Mouse (Mus musculus): ENCODE measurements around the gene Cdc73.
"Not testable (repeated sequence)": the region's sequence is repeated elsewhere in the genome, so short reads cannot be mapped to it uniquely, and the experiment has no call there.

Gene Cdc73

DNA sequence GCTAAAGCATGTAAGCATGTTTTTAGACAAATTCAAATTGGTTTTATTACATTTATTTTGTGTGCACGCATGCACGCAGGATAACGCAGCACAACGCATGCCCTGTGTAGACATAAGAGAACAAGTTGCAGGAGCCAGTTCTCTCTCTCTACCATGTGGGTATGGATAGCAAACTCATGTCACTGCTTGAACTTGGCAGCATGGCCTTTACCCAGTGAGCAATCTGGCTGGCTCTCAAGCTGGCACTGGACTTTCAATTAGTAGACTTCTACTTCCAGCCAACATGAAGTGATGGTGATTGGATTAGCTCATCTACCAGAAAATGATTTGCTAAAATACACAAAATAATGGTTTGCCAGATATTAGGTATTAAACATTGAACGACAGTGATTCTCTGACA lies 21.6 kb downstream of the Cdc73 start:
- in situ Hi-C loops (cut with MboI, MseI) = no loop called here

DNA sequence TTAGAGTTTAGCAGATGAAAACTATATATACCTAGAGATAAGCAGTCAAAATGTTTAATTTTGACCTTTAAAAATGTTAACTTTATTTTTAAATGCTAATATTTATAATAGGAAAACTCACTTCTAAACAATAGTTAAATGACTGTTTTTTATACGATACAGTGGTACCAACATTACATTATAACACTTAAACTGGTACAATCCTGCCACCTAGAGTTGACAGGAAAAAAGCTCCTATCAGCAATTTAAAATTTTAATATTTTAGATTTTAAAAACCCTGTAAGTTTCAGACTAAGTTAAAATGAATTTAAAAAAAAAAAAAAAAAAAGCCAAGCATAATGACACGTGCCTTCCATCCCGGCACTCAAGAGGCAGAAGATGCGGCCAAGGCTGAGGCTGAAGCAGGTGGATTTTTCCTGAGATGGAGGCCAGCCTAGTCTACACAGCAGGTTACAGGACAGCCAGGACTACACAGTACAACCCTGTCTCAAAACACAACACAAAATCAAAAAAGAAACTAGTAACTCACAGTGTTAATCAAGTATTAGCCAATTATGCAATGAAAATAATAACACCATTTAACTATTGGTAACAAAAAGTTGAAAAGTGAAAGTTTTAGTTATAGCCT lies 26.8 kb downstream of the Cdc73 start:
- in situ Hi-C loops (cut with MboI, MseI) = no loop called here

DNA sequence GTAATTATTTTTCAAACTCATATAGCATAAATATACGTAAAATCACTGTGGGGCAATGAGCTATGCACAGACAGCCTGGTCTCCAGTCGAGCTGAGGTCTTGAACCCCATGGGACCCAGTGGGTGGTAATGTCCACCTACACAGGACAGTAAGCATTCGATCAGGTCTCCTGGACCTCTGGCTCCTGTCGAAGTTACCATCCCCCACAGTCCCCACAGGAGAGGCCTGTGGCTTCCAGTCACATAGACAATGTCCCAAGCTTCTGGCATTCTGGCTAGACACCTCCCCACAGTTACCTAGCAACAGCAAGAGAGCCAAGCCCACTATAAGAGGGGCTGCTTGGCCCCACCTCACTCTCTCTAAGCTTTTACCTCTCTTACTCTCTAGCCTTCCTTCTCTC lies 37.9 kb downstream of the Cdc73 start:
- in situ Hi-C loops (cut with MboI, MseI) = not testable (repeated sequence)

DNA sequence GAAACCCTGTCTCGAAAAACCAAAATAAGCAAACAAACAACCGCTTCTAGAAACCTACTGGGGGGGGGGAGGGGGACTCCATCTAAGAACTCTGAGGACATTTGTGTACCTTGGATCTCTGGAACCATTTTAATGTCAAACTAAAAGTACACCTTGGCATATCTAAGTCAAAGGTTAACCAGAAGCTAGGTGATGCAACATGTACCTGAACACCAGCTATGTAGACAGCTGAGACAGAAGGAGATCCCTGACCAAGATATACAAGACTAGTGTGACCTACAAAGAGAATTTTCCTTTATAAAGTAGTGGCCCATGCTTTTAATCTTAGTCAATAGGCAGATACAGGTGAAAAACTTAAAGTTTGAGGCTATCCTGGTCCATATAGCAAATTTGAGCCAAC lies 39.5 kb downstream of the Cdc73 start:
- in situ Hi-C loops (cut with MboI, MseI) = no loop called here

DNA sequence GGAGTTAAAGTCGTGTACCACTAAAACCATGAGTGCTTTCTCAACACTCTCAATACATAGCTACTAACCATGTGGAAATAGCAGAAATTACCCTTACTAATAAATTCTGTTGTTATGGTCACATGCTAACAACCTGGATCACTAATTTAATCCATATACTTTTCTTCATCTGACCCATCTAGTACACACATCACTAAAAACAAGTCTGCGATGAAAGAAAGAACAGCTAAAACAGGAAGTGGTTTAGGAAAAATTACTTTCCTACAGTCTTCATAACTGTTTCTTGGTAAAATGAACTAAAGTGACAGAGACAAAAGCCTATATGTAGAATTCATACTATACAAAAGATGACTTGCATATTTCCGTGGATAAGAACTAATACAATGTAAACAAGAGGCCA lies 49.0 kb downstream of the Cdc73 start:
- in situ Hi-C loops (cut with MboI, MseI) = no loop called here

DNA sequence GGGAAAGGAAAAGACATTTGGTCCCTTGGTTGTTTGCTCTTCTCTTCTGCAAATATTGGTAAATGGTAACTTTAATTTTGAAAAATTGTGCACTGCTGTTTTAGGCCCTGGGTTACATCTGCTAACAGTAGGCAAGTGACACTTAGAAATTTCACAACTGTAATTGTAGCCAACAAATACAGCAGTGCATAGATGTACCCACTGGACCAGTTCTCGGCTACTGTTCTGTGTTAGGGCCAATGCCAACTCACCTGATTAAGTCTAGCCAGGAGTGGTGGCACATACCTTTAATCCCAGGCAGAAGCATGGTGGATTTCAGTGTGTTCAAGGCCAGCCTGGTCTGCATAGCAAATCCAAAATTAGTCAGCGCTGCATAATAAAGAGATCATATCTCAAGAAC lies 52.4 kb downstream of the Cdc73 start:
- in situ Hi-C loops (cut with MboI, MseI) = no loop called here

DNA sequence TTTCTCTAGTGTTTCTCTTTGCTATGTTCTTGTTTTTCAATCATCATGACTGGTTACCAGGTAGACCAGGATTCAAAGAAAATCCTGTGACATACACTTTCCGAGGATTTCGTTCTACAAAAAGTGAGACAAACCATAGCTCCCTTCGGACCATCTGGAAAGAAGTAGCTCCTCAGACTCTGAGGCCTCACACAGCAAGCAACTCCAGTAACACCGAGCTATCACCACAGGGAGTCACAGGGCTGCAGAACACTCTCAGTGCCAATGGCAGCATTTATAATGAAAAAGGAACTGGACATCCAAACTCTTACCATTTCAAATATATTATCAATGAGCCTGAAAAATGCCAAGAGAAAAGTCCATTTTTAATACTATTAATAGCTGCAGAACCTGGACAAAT lies 56.5 kb downstream of the Cdc73 start:
- in situ Hi-C loops (cut with MboI, MseI) = no loop called here

DNA sequence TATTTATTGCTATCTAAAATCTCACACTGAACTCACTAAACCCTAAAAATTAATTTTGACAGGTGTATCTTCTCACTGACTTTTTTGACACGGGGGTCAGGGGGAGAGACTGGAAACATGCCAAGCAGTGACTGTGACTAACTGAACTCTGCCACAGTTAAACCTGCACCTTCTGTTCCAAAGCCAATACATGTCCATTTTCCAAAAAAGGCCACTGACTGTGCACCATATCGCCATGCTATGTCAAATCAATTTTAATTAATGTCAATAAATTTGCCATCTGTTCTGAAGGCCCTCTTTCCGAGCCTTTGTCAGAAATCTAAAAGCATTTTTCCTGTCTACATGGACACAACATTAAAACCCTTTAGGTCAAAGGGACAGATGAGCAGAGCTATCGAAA lies 57.3 kb downstream of the Cdc73 start:
- in situ Hi-C loops (cut with MboI, MseI) = no loop called here

DNA sequence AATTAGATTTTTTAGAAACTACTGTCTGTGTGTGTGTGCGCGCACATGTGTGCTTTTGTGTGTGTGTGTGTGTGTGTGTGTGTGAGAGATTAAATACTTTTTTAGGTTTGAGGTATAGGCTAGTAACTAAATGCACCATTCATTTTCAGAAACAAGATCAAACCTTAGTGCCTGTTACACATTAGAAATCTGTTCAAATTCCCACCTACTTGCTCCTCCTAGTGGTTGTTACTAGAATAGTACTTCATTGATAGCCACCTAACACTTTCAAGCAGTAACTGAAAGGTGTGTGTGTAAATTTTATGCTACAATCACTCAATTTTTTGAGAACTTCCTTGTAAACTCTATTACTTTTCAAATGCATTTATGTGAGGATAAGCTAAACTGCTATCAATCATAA lies 58.5 kb downstream of the Cdc73 start:
- in situ Hi-C loops (cut with MboI, MseI) = no loop called here

DNA sequence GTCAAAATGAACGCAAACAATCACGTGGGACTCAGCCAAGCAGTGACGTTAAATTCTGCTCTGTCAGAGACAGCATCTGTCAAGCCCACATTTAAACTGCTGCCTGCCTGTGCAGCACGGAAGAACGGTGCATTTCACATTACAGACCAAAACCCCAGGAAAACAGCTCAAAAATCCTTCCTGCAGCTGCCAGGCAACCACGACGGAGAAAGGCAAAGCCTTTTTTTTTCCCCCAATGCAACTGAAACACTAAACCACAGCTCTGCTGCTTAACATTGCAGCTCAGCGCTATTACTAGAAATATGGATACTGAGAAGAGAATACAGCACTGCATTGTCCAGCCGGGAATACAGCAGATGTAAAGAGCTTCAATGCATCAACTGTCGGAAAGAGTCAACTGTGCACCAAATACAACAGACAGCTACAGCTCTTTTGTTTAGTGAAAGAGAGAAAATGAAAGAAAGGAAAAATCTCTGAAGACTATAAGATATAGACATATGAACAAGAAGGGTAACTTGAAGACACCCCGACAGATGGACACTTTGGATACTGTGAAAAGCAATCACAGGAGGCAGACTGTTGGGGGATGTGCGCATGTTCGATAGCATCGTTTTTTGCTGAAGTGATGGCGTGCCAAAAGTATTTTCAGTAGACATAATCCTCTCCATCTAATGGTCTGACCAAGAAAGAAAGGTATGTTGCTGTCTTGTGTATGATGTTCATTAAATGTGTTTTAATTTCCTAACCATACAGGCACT lies 61.9 kb downstream of the Cdc73 start, which contains the start of gene B3galt2:
Gene B3galt2 (plus strand): TSS at position 15 of the 758 bp plus-strand sequence.
- in situ Hi-C loops (cut with MboI, MseI) = no loop called here

DNA sequence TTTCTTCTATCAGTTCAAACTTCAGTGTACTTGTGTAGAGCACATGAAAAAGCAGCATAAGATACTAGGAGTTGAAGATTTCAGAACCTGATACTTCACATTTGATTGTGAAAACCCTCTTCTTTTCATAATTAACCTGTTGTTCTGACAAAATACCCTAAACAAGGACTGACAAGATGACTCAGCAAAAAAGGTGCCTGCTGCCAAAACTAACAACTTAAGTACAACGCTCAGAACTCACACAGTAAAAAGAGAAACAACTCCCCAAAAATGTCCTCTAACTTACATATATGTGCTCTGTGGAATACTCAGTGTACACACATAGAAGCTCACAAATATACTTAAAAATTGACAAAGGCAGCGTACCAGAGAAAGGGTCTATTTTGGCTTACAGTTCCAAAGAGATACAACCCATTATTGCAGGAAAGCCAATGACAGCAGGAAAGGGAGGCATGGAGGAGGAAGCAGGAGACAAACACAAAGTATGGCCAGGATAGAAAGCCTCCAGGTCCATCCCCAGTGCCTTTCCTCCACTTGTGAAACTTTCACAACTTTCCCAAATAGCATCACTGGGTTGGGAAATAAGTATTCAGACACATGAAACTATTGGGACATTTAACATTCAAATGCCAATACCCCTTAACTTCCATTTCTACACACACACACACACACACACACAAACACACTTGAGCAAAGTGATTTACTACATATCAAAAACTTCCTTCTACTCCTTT lies 69.7 kb downstream of the Cdc73 start:
- in situ Hi-C loops (cut with MboI, MseI) = no loop called here

DNA sequence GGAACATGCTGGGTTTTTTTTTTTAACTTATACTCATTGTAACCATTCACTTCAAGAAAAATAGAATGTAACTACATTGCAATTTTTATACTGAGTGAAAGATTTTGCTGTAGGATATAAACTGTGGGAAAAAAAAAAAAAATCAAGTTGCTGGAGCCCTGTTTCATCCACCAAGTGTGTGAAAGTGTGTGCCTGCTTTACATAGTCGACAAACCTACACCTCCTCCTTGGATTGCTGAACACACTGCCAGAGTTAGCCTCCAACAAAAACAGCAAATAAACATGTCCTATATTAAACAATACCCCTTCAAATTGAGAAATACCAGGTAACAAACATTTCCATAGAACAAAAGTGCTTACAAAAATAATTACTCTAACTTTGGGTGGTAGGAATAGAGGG lies 70.3 kb downstream of the Cdc73 start:
- in situ Hi-C loops (cut with MboI, MseI) = no loop called here

DNA sequence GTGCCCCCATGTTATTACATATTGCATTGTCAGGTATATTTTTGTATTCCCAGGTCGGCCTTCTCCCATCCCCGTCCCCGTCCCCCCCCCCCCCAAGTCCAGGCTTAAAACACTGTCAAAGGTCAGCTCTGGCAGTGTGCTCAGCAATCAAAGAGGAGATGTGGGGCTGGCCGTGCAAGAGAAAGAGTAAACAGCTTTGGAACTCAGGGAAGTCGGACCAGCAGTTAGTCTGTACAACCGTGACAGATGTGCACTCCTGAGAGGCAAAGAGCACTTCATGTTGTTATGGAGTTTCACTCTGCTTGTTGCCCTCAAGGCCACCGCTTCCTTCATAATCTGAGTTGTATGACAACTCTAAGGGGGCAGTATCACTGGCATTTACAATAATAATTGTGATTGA lies 71.4 kb downstream of the Cdc73 start:
- in situ Hi-C loops (cut with MboI, MseI) = no loop called here

DNA sequence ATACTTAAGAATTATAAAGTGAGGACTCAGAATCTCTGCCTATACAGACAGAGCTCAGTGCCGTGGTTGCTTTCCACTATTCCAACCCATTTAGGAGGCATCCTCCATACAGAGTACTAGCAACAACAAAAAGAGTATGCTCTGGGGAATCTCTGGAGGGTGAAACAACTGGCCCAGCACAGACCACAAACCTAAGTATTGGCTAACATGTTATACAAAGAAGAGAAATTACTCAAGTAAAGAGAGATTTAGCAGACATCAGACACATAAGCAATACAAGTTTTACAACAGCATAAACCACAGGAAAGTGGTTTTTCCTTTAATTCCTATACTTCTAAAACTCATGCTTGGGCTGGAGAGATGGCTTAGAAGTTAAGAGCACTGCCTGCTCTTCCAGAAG lies 80.1 kb downstream of the Cdc73 start:
- in situ Hi-C loops (cut with MboI, MseI) = no loop called here

DNA sequence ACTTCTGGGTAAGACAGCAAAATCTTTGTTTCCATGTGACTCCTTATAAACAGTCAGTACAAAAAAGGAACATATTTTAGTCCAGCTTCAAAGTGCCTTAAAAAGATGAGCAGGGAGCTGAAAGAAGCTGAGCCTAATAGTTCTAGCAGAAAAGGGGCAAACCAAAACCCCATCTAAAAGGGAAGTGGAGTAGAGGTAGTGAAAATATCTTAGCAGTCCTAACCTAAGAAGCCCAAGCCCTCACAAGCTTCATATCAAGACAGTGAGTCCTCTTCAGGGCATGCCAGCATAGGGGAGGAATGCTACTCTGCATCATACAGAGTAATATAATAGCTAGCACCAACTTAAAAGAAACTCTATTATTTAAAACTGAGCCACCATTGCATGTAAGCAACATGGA lies 80.8 kb downstream of the Cdc73 start:
- in situ Hi-C loops (cut with MboI, MseI) = no loop called here

DNA sequence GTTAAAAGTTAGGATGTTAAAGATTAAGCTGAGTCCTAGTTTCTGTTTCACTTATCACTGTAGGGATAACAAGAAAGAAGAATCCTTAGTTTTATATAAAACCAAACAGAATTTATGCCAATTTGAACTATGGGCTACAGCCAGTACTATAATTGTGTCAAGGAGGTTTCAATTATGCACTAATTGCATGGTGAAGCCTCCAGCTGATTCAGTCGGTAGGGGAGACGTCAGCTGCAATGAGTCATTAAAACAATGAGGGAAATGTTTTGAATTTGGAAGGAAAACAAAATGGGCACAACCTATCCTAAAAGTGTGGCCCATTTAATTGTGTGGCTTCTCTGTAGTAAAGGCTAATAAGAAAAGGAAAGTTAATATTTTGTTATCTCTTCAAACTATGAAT lies 82.9 kb downstream of the Cdc73 start:
- in situ Hi-C loops (cut with MboI, MseI) = no loop called here

DNA sequence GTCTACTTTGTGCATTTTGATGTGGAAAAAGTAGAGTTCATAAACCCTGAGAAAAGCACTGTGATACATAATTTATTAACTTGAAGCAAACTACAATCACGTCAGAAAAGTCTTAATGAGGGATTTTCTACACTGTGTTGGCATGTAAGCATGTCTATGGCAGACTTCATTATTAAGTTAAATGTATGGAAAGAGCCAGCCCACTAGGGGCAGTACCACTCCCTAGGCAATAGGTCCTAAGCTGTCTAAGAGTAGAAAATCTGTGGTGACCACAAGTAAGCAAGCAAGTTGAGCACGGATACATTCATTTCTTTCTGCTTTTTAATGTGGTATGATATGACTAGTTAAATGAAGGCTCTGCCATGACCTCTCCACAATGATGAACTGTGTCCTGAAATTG lies 89.8 kb downstream of the Cdc73 start:
- in situ Hi-C loops (cut with MboI, MseI) = no loop called here

DNA sequence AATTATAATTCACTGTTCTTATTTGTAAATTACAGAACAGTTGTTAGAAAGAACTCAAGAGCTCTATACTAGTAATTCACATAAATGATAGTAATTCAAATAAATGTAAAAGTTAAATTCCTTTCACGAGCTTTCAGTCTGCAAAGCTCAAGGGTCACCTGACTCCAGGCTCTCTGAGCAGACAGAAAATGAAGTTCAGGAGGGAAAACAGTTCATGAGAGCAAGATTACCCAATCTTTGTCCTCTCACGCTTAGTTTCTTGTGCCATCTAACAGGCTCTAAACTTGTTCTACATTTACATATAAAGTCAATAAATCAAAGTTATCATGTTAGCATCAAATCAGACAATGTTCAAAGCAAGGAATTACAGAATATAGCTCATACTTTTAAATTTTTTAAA lies 93.8 kb downstream of the Cdc73 start:
- in situ Hi-C loops (cut with MboI, MseI) = no loop called here

DNA sequence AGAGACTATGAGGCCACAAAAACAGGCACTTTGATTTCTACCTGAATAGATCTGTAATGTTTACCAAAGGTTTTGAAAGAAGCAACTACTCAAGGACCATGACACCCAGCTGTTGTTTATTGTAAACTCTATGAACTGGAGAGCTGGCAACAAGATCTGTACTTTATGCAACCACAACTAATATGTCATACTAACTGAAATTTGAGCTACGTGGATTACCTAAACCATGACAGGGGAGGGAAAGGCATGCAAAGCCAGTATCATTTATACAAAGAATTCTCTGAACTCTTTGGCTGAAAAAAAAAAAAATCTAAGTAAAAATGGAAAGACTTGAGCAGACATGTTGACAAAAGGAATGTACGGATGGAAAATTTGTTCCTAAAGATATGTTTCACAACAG lies 105.8 kb downstream of the Cdc73 start:
- in situ Hi-C loops (cut with MboI, MseI) = no loop called here

DNA sequence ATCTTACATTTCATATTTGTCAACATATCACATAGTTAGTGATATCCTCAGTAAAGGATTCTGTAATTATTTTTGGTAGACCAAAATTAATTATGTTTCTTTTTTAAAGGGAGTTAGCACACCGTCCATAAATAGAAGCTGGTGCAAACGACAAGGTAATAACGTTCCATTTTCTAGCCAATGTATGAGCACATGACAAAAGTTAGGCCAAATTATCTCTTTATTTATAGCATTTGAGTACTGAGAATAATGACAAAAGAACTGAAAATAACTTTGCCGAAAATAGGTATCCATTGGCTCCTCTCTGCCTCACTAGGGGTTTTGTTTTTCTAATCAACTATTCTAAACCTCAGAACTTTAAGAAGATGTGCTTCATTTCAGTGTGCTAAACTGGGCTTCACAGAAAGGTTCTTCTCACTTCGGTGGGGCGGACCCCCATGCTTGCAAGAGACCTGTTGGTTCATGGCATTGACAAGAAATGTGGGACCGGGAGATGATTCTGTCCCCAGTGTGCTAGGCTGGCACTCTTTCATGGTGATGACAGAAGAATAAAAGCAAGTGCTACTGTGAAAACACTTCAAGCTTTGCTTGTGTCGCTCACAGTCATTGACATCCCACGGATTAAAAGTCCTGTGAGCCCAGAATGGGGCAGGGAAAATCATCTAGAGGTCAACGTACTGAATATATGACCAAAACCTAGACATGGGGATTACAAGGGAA lies 125.7 kb downstream of the Cdc73 start:
- in situ Hi-C loops (cut with MboI, MseI) = no loop called here

DNA sequence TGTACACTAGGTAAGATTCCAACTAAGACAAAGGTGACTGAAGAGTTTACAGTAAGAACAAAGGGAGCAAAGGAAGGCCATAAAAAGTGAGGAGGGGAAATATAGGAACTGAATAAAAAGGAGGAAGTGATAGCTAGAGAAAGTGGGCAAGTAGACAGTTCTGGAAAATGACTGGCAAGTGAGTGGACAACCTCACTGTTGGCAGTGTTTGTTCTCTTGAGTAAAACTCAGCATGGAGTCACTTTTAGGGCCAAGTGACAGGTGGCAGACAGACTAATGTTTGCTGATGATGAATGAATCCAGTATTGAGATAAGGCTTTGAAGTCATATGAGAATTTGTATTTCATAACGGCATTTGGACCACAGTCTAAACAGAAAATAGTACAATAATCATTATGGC lies 144.5 kb downstream of the Cdc73 start:
- in situ Hi-C loops (cut with MboI, MseI) = no loop called here

DNA sequence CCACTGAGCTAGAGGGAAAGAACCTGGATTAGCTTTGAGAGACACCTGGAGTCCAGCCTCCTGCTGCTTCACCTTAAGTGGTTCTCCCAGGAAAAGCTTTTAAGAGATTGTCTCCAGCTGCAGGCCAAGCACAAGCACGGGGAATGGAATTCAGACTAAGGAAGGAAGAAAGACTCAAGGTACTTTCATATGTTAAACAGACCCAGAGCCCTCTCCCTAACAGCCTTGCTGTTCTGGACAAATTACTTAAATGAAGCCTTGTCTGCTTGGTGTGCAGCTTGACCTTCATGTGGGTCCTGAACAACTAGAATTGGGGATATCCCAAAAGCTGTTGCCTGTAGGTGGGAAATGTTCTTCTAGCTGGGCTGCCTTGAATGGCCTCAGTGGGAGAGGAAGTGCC lies 147.2 kb downstream of the Cdc73 start:
- in situ Hi-C loops (cut with MboI, MseI) = no loop called here
